Mouse (Mus musculus): ENCODE results near the gene Actl10. TPM values are rescaled to one million over a fixed set of nuclear protein-coding genes. Genes with fewer than 3 reads are reported as not detected.

Gene Actl10
- total RNA-seq (2015; ENCODE audit: low replicate concordance) (not detected in 2 replicates), total RNA-seq (2017; ENCODE audit: low replicate concordance) (not detected in 2 replicates)

GRCm38 (mm10) chr2:154551476-154551875 is at the start of gene Actl10:
Actl10 (plus strand) TSS chr2:154551776.
- ATAC-seq (replicated peaks; ENCODE audit: low FRiP score, poor library complexity, severe bottlenecking) = no peak

GRCm38 (mm10) chr2:154507076-154507475 is 44.5 kb upstream of the Actl10 start:
- ATAC-seq (replicated peaks; ENCODE audit: low FRiP score, poor library complexity, severe bottlenecking) = no peak

GRCm38 (mm10) chr2:154507566-154508283 is 43.9 kb upstream of the Actl10 start:
- peak; percentile 64; the same call in 1 of the 2 replicates for ATAC-seq (replicated peaks; ENCODE audit: low FRiP score, poor library complexity, severe bottlenecking)

GRCm38 (mm10) chr2:154508450-154508849 is 43.1 kb upstream of the Actl10 start:
- ATAC-seq (replicated peaks; ENCODE audit: low FRiP score, poor library complexity, severe bottlenecking) = no peak

GRCm38 (mm10) chr2:154510141-154510540 is 41.4 kb upstream of the Actl10 start:
- ATAC-seq (replicated peaks; ENCODE audit: low FRiP score, poor library complexity, severe bottlenecking) = no peak

GRCm38 (mm10) chr2:154516944-154517343 is 34.6 kb upstream of the Actl10 start:
- no peak for ATAC-seq (replicated peaks; ENCODE audit: low FRiP score, poor library complexity, severe bottlenecking)

- no peak for ATAC-seq (replicated peaks; ENCODE audit: low FRiP score, poor library complexity, severe bottlenecking)
Observed at GRCm38 (mm10) chr2:154517424-154517823, 34.2 kb upstream of the Actl10 start.

- no peak for ATAC-seq (replicated peaks; ENCODE audit: low FRiP score, poor library complexity, severe bottlenecking)
Observed at GRCm38 (mm10) chr2:154521449-154521848, 30.1 kb upstream of the Actl10 start.

GRCm38 (mm10) chr2:154522334-154522733 is 29.2 kb upstream of the Actl10 start:
- ATAC-seq (replicated peaks; ENCODE audit: low FRiP score, poor library complexity, severe bottlenecking) = no peak

- ATAC-seq (replicated peaks; ENCODE audit: low FRiP score, poor library complexity, severe bottlenecking) = no peak
Observed at GRCm38 (mm10) chr2:154525285-154525684, 26.3 kb upstream of the Actl10 start.

- ATAC-seq (replicated peaks; ENCODE audit: low FRiP score, poor library complexity, severe bottlenecking) = no peak
Observed at GRCm38 (mm10) chr2:154526531-154526930, 25.0 kb upstream of the Actl10 start.

GRCm38 (mm10) chr2:154532888-154533287 is 18.7 kb upstream of the Actl10 start:
- ATAC-seq (replicated peaks; ENCODE audit: low FRiP score, poor library complexity, severe bottlenecking) = no peak

GRCm38 (mm10) chr2:154534704-154535270 is 16.8 kb upstream of the Actl10 start:
- ATAC-seq (replicated peaks; ENCODE audit: low FRiP score, poor library complexity, severe bottlenecking) = no peak

GRCm38 (mm10) chr2:154538310-154538709 is 13.3 kb upstream of the Actl10 start:
- no peak for ATAC-seq (replicated peaks; ENCODE audit: low FRiP score, poor library complexity, severe bottlenecking)

- ATAC-seq (replicated peaks; ENCODE audit: low FRiP score, poor library complexity, severe bottlenecking) = peak; percentile 47; the same call in 1 of the 2 replicates
Observed at GRCm38 (mm10) chr2:154538710-154539109, 12.9 kb upstream of the Actl10 start.

GRCm38 (mm10) chr2:154539720-154540119 is 11.9 kb upstream of the Actl10 start:
- no peak for ATAC-seq (replicated peaks; ENCODE audit: low FRiP score, poor library complexity, severe bottlenecking)

GRCm38 (mm10) chr2:154541630-154542029 is 9.9 kb upstream of the Actl10 start:
- no peak for ATAC-seq (replicated peaks; ENCODE audit: low FRiP score, poor library complexity, severe bottlenecking)

- no peak for ATAC-seq (replicated peaks; ENCODE audit: low FRiP score, poor library complexity, severe bottlenecking)
Observed at GRCm38 (mm10) chr2:154543567-154544347, 7.8 kb upstream of the Actl10 start.

GRCm38 (mm10) chr2:154546711-154547110 is 4.9 kb upstream of the Actl10 start, which contains the start of gene 1700003F12Rik:
1700003F12Rik (plus strand) TSS chr2:154547085.
- no peak for ATAC-seq (replicated peaks; ENCODE audit: low FRiP score, poor library complexity, severe bottlenecking)

GRCm38 (mm10) chr2:154548688-154549087 is 2.9 kb upstream of the Actl10 start:
- ATAC-seq (replicated peaks; ENCODE audit: low FRiP score, poor library complexity, severe bottlenecking) = no peak

Data from erythroid progenitor cell, adult 5-6 weeks (primary cell).